Mouse (Mus musculus): ENCODE measurements around the gene Triap1.
"Not testable (repeated sequence)": the region's sequence is repeated elsewhere in the genome, so short reads cannot be mapped to it uniquely, and the experiment has no call there.

Triap1 gene

DNA sequence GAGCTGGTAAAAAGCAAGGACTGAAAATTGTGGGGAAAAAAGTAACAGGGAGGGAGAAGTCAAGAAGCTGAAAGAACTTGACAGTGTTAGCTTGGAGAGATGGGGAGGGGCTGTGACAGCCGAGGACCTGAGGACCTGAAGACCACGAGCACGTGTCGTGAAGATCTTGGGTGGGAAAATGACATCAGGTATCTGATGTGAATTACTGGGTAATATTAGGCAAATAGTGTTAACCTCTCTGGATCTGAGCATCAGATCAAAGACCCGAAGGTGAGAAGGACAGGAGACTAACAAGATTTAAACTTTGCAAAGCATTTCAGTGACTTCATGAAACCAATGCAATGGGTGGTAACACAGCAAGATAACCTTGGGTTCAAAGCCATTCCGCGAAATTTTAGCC is 1.0 kb upstream of the Triap1 start:
- DNase-seq, result no peak

DNA sequence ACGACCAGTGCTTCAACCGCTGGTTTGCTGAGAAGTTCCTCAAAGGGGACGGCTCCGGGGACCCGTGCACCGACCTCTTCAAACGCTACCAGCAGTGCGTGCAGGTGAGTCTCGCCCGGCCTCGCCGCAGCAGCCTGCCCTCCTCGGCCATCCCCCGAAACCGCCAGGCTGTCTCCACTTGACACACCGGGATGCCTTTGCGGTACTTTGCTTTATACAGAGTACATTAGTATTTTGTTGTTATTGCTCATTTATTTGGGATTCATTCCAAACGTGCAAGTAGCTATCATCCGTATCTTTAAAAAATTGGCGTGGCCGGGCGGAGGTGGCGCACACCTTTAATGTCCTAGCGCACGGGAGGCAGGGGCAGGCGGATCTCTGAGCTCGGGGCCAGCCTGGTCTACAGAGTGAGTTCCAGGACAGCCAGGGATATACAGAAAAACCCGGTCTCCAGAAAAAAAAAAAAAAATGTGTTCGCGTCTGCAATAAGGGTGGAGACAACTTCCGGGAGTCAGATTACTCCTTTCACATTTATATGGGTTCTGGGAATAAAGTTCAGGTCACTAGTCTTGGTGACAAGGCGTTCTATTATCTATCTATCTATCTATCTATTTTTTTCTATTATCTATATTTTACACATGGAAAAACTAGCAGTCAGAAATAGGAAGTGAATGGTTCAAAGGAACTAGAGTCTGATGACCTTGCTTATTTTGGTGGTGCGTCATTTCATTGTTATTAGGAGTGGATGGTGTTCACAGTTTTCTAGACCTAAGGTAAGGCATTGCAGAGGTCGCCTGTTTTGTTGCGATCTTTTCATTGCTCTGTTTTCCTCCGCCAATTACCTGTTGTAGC is 515 bp downstream of the Triap1 start:
- peak; percentile 16 for DNase-seq

DNA sequence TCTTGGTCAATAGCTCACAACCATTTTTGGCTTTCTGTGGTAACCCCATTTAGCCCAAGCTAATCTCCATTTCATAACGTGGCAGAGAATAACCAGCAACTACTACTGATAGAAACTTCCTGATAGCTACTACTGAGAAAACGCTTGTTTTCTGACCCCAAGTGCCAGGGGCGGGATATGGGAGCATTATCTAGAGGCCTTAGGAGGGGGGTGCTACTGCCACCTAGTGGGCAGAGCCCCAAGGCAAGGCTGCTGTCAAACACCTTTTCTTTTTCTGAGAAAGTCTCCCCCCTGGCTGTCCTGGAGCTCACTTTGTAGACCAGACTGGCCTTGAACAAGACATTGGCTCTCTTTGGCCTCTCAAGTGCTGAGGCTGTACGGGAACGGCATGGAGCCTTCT is 6.5 kb downstream of the Triap1 start:
- DNase-seq, result peak; percentile 81

DNA sequence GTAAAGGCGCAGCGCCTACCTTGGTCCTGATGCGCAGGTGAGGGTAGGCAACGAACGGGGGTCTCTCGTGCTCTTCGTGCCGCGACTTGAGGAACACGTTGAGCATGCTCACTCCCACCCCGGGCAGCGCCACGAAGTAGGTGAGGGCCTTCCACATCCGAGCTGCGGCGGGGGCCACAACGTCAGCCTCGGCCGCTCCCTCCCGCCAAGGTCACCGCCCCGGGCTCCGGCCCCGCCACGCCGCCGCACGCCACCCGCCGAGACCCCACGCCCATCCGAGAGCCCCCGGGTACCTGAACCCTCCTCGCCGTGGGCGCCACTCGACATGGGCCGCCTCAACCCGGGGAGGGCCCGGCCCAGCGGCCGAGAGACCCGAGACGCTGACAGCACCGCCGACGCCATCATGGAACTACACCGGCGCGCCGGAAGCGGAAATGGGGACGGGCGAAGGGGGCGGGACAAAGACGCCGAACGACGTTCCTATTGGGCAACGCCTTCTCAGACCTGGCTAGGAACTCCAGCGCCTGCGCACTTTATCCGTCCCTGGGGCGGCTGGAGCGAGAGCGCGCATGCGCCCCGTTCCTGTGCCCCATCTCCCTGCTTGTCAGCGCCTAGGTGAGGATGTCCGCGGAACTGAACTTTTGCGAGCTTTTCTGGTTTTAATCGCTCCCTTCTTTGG is 7.7 kb downstream of the Triap1 start, which contains the start of gene Cox6a1:
Gene Cox6a1 (minus strand): TSS at position 436 of the 679 bp plus-strand sequence.
- peak; percentile 99 for DNase-seq

DNA sequence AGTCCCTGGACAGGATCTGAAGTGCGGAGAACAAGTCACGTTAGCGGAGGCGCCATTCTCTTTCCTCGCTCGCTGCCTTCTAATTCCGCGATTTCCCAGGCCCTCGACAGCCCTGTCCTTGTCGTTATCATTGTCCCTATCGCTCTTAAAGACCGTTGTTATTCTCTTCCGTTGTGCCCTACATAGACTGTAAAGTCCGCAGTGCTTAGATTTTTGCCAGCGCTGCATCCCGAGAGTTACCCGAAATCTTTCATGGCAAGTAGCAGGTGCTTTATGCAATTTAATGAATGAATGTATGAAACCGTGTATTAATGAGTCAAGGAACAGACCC is 8.2 kb downstream of the Triap1 start:
- no peak for DNase-seq

DNA sequence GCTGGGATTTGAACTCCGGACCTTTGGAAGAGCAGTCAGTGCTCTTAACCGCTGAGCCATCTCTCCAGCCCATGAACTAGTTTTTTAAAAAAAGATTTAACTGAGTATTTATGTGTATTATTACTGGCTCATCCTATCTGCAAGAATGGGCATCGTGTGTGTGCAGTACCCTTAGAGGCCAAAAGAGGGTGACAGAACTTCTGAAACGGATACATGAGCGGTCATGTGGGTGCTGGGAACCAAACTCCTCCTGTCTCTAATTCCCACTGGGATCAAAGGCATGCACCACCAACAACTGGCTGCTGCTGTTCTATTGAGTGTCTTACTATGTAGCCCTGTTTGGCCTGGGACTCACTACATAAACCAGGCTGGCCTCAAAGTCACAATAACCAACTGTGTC is 10.3 kb downstream of the Triap1 start:
- peak; percentile 42 for DNase-seq

DNA sequence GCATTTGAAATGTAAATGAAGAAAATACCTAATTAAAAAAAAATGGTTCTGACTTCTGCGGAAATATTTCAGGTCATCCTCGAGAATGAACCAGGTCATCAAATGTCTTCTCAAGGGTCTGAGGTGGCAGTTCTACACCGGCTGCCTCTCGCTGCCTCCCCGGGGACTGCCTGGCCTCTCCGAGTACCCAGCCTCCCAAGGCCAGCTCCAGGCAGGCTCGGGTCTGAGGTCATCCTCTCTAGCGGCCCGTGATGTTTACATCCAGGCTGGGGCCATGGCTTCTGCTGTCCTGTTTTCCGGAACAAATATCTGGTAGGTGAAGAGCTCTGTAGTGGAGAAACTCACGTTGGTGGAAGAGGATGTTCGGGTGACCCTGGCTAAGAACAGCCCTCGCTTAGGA is 14.0 kb downstream of the Triap1 start:
- DNase-seq, result no peak

DNA sequence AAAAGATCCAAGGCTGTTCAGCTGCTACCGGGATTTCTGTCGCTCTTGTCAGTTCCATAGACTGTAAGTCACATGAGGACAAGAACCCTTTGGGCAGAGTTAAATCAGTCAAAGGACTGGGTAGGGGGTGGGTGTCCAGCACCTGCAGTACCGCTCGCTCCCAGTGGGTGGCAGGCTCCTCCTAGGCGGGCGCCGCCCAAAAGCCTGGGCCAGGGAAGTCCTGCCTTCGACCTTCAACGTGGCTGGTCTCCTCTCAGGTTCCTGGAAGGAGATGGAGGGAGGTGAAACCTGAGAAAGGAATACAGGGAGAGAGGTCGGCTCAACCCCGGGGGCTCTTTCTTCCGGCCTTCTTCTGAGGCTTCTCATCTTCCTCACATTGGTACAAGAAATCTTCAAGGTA is 17.8 kb downstream of the Triap1 start:
- peak; percentile 78 for DNase-seq

DNA sequence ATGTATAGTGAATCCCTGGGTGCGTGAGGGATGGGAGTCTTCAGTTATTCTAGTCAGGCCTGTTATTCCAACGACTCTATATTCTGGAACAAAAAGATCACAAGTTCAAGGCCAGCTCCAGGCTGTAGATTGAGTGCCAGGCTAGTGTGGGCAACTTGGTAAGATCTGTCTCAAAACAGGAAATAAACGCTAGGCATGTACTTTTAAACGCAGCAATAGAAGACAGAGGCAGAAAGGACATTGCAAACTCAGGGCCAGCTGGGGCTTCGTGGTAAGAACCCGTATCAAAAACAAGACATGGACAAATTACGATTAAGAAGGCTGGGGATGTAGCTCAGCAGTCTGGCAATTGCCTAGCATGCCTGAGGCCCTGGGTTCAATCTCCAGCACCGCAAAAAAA is 18.4 kb downstream of the Triap1 start:
- no peak for DNase-seq

DNA sequence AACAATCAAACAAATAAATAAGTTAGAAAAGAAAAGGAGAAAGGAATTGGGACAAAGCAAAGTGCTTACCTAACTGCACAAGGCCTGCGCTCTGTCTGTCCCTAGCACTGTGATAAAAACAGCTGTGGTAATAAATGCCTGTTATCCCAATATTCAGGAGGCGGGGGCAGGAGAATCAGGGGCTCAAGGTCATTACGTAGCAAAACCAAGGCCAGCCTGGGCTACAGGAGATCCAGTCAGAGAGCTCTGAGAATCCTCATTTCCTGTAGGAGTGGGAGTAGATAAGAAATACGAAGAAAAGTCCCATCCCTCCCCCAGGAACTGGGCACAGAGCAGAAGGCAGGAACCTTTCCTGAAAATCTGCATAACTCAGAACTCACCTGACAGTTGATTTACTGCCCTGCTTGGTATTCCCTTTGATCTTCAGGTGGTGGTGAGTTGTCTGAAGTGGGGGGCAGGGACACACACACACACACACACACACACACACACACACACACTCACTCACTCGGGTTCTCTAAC is 18.9 kb downstream of the Triap1 start:
- DNase-seq, result no peak

DNA sequence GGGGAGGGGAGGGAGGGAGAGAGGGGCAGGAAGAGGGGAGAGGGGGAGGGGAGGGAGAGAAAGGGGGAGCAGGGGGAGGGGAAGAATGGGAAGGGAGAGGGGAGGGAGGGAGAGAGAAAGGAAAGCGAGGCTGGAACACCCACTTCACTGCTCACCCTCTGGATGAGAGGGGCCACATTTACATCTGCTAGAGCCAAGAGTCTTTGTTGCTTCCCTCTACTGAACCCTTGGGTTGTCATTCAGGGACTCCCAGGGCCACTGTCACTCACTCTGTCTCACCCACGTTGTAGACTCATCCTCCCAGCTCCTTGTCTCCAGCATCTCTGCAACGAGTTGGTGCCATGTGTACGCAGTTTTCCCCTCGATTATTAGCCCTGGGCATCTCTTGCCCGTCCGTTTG is 21.2 kb downstream of the Triap1 start:
- no peak for DNase-seq

DNA sequence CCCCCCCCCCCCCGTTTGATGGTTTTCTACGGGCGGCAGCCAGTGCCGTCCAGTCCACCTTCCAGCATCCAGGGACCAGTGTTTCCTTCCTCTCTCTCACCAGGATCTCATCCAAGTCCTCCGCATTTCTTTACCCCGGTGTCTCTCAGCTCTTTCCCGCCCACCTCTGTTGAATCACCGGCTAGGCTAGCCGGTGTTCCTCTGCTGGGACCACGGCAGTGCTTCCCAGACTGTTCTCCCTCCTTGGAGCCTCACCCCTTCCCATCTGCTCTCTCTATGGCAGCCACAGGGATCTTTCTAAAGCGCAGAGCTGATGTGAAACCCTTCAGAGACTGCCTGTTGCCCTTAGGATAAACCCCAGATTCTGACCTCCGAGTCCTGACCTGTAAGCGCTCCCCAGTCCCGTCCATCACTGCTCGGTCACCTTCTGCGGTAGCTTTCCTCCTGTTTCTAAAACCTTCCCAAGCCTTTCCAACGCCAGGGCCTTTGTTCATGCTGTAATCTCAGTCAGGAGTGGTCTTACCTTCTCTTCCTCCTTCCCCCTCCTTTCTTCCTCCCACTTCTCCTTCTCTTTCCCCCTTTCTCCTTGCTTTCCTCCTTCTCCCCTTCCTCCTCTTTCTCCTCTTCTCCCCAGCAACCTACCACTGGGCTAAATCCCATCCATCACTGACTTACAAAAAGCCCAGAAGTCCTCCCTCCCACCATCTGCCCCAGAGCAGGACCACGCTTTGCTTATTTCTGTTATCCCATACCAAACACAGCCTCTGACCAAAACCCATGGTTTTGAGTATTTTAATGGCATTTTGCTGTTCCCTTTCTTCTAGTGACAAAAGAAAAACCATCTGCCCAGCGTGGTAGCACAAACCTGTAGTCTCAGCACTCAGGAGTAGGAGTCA is 22.0 kb downstream of the Triap1 start:
- no peak for DNase-seq

DNA sequence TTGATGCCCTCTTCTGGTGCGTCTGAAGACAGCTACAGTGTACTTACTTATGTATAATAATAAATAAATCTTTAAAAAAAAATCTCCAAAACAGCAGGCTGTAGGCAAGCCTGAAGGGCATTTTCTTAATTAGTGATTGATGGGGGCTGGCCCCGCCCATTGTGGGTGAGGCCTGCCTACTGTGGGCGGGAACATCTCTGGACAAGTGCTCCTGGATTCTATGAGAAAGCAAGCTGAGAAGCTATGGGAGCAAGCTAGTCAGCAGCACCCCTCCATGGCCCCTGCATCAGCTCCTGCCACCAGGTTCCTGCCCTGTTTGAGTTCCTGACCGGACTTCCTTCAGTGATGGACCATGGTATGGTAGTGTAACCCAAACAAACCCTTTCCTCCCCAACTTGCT is 23.8 kb downstream of the Triap1 start:
- no peak for DNase-seq

DNA sequence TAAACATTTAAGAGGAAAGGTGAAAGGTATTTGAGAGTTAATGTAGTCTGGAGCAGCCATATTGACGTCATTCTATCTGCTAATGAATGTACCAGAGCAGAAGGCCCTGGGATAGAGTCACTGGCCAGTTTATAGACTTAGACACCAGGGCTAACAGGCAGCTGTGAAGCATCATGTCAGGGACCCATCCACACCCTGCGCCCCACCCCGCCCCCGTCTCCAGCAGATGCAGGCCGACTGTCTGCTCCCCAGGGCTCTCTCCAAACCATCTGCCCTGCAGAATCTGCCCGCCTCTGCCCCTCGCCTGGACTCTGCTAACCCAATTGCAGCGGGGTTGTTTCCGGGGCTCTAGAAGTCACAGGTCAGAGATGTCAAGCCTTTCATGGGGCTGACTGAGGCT is 30.7 kb downstream of the Triap1 start:
- no peak for DNase-seq

DNA sequence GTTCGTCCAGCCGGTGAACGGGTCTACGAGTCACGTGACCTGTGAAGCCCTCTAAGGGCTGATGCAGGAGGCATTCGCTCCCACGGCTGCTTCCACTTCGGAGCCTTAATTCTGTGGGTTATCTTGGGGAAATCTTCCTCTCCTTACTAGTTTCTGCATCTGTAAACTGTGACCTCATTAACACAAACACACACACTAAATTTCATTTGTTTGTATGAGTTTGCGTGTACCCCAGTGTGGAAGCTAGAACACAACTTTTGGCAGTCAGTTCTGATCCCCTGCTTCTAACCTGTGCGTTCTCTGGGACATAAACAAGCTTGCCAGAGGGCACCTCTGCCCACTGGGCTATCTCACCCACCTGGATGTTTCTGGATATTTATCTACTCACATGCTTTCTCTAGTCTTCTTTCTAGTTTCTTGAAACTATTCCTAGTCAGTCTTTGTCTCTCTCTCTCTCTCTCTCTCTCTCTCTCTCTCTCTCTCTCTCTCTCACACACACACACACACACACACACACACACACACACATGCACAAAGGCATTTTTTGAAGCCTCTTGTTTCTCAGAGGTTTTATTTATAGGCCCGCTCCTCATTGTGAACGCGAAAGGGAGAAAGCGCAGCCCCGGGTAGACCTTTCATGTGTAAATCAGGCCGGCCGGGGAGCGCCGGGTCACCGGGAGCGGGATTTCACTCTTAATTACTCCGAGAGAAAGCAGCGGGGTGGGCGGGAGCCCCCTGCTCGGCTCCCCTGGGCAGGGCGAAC is 32.6 kb downstream of the Triap1 start:
- DNase-seq, result no peak

DNA sequence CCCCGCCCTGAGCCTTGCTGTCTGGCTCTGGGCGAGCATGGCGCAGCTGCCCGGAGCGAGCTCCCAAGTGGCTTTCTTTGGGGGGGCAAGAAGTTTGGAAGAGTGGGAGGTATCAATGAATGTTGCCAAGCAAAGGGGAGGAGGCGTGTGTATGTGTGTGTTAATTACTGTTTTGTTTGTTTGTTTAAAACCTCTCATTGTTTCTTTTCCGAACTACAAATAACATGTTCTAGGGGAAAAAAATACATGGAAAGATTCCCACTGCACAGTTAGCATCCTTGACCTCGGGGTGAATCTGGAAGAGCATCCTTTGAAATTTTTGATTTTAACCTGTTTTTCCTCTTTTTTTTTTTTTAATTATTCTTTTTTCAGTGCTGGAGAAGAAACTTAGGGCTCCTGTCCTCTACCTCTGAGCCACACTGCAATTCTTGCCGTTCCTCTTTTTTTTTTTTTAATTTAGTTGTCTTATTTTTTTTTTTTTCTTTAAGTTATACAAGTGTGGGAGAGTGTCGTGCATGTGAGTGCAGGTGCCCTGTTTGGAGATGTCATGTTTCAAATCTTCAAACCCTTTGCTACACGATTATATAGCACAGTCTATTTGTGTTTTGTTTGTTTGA is 33.3 kb downstream of the Triap1 start:
- no peak for DNase-seq

DNA sequence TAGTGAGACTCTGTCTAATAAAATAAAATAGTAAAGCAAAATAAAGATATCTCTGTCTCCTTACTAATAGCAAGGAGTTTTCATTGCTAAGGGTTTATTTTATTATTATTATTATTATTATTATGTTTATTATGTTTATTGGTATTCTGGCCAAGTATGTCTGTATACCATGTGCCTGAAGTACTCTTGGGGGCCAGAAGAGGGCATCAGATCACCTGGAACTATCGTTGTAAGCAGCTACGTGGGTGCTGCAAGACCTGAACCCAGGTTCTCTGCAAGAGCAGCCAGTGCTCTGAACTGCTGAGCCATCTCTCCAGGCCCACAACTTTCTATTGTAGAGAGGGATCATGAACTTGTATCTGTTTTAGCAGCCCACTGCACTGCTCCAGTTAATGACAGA is 34.4 kb downstream of the Triap1 start:
- no peak for DNase-seq

DNA sequence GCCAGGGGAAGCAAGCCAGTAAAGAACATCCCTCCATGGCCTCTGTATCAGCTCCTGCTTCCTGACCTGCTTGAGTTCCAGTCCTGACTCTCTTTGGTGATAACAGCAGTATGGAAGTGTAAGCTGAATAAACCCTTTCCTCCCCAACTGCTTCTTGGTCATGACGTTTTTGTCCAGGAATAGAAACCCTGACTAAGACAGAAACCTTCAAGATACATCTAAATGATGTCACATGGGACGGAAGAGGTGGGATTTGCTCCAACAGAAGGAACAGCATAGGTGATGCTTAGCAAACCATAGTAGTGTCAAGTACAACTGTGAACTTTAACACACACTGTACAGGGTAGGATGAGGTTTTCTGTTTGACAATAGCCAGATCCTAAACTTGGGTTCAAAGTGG is 37.9 kb downstream of the Triap1 start:
- DNase-seq, result not testable (repeated sequence)

DNA sequence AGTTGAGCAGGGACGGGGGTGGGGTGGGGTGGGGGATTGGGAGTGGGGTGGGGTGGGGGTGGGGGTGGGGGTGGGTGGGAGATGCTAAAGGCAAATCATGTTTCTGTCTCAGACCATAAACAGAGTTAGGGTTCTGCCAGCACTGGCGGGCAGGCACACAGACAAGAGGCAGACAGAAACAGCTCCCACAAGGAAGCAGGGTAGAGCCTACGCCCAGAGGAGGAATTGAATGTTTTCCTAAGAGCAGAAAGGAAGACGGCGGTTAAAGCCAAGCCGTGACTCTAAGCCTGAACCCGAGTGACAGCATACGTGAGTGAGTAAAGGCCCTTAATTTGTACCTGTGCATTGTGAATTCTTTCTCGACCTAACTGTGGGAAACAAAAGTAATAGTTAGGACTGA is 50.9 kb downstream of the Triap1 start:
- no peak for DNase-seq

DNA sequence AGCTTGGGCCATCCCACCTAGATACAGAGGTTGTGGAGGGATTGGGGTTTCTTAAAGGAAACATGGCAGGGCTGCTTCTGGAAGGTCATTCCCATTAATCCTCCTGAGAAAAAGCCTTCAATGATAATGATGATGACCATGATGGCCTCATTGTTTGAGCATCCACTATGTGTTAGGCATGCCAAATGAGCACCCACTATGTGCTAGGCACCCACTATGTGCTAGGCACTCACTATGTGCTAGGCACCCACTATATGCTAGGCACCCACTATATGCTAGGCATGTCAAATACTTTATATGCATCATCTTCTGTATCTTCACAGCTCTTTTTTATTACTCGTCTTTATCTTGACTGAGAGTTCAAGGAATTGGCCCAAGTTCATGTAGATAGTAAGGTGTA is 51.9 kb downstream of the Triap1 start:
- no peak for DNase-seq
